Mouse (Mus musculus): ENCODE results near the gene Pnpla1.
"Not testable (repeated sequence)": the region's sequence is repeated elsewhere in the genome, so short reads cannot be mapped to it uniquely, and the experiment has no call there.

Pnpla1 gene

DNA sequence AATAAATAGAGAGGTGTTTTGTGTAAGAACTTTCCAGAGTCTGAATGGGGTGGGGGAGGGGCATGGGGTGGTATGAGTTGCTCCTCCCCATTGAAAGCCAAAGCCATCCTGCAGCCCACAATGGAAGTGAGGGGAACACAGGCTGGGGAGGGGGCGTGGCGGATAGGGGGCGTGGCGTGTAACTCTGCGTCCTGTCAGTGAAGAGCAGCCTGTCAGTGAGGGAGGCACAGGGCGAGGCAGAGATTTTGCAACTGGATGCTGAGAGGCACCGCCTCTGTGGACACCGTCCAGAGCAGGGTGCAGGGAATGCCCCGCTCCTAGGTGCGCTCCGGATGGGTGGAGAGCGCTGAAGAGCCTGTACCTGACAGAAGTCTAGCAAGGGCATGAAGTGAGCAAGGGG lies at the start of gene Pnpla1:
TSS of gene Pnpla1 (plus strand) at position 207 of the 400 bp plus-strand sequence.
- no peak for DNase-seq (ENCODE audit: low read depth, low spot score)

DNA sequence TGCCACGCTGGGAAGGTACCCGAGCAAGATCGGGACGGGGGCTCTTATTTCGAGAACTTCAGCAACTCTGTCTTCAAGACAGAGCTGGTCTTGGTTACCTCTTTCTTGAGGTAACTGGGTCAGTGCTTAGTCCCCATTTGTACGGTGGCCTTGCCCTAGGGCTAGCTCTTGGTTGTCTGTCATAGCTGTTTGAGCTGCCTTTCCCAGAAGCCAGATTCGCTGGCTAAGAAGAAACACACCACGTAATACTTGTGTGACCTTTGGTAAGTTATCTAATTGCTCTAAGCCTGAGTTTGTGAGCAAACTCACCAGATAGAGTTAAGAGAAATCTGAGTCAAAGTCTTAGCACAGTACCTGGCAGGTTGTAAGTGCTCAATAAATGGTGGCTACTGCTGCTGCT lies 49.5 kb upstream of the Pnpla1 start:
- DNase-seq (ENCODE audit: low read depth, low spot score): no peak

DNA sequence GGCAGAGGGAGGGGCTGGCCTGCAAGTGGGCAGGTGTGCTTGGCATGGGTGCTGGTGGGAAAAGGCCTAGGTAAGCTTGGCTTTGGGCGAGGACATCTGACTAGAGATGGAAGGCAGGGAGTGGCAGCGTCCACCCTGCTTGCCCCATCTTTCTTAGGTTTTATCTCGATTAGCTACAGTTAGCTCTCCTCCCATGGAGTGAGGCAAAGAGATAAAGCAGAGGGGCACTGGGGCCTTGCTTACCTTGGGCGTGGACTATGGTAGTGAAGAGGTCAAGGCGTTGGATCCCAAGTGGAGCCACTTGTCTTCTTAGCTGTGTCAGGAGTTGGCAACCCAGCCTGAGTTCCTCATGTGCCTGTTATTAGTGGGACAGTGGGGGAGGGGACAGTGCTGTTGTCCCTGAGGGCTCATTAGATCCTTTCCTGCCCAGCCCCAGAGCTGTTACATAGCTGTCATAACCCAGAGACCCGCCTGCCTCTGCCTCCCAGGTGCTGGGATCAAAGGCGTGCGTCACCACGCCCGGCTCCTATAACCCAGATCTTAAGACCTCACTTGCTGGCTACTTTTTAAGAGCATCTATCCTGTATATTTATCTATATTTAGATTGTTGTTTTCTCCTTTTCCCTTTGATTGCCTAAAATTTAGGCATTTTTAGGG lies 48.9 kb upstream of the Pnpla1 start:
- DNase-seq (ENCODE audit: low read depth, low spot score): no peak

DNA sequence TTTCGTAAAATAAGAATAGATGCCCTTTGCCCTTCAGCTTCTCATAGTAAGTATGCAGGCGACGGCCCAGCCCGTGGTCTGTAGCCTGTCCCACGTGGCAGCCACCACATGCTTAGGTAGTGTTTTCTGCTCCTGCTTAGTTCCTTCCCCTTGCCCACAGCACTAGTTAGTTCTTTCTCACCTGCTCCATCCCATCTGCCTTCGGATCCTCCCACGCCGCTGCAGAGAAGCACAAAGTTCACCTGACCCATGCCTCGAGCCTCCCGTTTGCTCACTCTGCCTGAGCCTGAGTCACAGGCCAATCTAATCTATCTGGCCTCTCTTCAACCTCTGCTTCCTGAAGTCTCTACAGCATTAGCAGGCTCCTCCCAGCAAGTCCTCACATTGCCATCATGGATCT lies 45.9 kb upstream of the Pnpla1 start:
- DNase-seq (ENCODE audit: low read depth, low spot score): no peak

DNA sequence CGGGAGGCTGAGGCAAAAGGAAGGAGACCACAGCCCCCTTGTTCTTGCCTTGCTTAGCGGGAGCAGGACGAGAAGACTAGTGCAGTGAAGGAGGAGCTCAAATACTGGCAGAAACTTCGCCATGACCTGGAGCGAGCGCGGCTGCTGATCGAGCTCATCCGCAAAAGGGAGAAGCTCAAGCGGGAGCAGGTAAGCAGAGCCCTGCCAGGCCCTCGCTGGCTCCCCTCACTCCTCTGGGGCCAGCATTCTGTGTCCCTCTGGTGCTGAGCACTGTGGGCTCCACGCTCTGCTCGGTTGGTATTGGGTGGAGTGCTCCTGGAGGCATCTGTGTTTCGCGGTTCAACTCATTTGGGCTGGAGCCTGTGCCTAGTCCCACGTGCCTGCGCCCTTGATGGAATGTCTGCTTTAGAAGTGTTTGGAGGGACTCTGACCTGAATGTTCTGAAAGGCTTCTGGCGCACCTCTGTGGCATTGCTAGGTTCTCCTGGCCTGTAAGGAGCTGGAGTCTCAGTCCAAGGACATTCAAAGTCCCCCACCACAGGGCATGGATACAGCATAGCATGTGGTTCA lies 43.6 kb upstream of the Pnpla1 start:
- DNase-seq (ENCODE audit: low read depth, low spot score): no peak

DNA sequence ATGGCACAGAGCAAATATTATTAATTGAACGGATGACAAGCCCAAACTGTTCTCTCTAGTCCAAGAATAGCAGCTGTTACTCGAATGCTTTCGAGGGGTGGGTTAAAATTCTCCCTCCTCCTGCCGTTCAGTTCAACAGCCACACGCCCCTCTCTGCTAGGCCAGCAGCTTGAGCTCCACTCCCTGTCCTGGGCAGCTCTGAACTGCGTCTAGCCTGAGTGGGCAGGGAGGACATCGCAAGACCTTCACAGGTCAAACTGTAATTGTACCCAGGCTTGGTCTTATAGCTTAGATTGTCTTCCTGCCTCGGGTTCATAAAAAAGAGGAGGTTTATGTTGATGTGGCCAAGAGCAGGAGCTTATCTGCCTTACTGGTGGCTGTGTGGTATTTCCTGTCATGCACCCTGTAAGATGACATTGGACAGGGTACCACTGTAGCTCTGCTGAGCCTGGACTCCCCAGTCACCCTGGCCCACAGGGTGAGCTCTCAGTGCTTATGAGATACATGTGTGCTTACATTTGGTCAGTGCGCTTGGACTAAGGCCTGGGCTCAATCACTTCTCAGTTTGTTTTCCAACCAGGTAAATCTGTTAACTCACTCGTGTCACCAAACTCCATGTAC lies 42.7 kb upstream of the Pnpla1 start:
- no peak for DNase-seq (ENCODE audit: low read depth, low spot score)

DNA sequence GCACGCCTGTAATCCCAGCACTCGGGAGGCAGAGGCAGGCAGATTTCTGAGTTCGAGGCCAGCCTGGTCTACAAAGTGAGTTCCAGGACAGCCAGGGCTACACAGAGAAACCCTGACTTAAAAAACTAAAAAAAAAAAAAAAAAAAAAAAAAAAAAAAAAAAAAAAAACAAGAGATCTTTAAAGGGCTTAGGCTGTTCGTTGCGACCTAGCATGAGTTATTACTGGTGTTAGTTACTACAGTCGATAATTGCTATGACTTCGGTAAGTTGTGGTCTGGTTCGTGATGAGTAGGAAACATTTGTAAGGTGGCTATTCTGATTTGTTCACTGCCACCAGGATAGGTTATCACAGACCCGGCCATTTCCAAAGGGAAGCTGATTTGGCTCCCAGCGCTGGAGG lies 41.9 kb upstream of the Pnpla1 start:
- not testable (repeated sequence) for DNase-seq (ENCODE audit: low read depth, low spot score)

DNA sequence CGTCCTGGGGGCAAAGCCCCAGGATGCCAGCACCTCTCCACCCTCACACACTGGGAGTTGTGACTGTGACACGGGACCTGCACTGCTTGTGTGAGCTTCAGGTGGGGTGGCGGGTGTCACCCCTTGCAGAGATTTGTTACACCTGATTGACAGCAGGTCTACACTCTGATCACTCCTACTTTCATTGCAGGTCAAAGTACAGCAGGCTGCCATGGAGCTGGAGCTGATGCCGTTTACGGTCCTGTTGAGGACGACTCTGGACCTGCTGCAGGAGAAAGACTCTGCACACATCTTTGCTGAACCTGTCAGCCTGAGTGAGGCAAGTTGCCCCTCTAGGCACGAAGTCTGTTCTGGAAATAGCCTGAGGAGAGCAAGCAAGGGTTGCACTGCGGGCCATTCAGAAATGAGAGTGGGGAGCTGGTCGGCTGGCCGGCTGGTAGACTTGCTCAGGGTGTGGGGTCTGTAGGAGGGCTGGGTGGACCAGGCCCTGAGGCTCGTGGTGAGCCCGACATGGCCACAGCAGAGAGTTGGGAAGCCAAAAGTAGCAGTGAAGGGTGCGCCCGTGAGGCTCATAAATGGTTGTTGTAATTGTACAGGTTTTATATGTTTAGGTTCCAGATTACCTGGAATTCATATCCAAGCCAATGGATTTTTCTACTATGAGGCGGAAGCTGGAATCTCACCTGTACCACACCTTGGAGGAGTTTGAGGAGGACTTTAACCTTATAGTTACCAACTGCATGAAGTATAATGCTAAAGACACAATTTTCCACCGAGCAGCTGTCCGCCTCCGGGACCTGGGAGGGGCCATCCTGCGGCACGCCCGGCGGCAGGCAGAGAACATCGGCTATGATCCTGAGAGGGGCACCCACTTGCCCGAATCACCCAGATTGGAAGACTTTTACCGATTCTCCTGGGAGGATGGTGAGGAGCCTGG lies 41.1 kb upstream of the Pnpla1 start:
- no peak for DNase-seq (ENCODE audit: low read depth, low spot score)

DNA sequence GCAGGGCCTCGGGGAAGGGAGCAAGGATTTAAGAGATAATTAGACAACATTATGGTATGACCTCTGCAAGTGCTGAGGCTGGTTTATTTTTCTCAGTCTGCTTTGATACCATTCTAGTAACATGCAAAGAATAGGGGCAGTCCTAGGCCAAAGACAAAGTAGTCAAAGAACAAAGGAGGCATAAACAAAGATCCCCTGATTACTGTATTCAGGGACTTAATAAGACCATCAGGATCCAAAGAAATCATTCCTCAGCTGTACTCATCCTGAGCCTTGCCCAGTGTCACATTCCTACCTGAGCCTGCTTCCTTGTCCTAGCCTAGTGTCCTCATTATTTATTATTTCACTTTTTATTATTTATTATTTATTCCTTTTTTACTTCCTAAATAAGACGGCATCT lies 38.0 kb upstream of the Pnpla1 start:
- DNase-seq (ENCODE audit: low read depth, low spot score): no peak

DNA sequence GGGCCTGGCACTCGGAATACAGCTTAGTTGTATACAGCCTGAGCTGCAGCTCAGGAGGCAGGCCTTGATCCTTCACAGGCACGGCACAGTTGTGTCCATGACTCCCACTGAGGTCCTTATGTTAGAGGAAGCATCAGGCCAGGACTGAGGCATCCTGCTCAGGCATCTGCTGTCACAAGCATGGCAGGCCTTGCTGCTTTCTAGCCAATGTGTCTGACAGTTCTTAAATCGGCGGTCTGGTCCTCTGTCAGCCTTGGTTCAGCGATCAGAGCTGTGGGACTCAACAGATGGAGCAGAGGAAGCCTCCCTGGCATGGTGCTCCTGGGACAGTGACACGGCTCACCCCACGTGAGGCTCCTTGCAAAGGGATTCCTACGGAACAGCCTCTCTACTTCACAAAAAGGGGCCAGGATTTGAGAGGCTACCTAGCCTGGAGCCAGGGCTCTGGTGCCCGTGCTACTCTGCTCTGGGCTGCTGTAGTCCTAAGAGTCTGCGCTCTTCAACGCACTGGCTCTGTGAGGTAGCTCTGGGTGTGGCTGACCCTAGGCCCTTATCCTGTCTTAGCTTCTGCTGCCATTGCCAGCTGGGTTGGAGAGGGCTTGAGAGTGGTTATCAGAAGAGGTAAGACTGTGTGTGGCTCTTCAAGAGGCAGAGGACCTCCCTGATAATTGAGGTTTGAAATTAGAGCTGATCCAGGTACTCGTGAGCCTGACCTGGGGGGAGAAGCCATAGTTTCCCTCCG lies 35.0 kb upstream of the Pnpla1 start:
- peak; percentile 98 for DNase-seq (ENCODE audit: low read depth, low spot score)

DNA sequence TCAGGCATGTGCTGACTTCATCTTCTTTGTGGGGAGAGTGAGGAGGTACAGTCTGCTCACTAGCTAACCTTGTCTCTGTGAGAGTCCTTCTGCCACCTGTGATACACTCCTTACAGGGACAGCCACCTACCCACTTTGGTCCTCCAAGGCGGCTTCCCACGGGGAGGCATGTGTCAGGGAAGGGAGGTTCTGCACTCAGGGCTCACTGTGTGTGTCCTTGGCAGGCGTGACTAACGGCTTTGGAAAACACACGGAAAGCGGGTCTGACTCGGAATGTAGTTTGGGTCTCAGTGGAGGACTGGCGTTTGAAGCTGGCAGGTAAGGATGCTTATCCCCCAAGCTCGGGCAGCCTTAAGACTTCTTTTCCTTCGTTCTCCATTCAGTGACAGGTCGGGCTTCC lies 34.5 kb upstream of the Pnpla1 start:
- peak; percentile 30 for DNase-seq (ENCODE audit: low read depth, low spot score)

DNA sequence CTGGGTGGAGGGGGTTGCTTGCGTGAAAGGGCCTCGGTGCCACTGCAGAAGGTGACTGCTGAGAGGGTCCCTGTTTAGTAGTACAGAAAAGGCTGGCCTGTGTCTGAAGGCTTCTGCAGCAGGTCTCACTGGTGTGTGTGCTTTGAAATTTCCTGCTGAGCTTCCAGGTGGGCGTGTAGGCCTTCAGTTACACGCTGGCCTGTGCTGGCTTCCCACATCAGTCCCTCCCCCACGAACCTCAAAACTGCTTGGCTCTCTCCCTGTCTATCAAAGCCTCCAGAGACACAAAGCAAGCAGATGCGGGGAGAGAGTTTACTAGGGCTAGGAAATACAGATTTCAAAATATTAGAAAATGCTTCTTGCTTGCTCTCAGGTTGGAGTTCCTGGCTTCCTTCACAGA lies 33.3 kb upstream of the Pnpla1 start:
- peak; percentile 85 for DNase-seq (ENCODE audit: low read depth, low spot score)

DNA sequence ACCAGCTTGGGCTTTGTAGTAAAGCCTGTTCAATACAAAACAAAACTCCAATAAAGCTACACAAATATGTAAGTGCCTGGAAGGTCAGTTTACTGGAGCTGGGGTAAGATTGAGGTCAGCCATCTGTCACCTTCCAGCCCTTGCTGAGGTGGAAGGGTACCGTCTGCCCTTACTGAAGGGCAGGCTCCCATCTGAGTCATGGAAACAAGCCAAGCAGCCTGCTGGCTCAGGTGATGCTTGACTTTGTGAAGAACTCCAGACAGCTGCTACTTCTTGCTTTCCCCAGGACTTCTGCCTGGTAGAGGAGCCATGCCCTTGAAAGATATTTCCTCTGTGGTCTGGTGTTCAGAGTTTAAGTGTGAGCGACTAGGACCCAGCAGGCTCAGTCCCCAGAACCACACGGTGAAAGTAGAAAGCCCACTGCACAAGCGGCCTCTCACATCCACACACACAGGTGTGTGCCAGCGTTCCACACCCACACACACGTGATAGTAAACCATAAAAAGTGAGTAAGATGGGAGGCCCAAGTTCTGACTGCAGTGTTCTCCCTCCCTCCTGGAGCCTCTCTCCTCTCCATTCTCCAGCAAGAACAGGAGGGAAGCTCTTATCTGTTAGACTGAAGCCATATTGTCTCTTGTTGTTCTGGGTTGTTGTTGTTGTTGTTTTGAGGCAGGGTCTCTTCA lies 32.7 kb upstream of the Pnpla1 start:
- peak; percentile 58 for DNase-seq (ENCODE audit: low read depth, low spot score)

DNA sequence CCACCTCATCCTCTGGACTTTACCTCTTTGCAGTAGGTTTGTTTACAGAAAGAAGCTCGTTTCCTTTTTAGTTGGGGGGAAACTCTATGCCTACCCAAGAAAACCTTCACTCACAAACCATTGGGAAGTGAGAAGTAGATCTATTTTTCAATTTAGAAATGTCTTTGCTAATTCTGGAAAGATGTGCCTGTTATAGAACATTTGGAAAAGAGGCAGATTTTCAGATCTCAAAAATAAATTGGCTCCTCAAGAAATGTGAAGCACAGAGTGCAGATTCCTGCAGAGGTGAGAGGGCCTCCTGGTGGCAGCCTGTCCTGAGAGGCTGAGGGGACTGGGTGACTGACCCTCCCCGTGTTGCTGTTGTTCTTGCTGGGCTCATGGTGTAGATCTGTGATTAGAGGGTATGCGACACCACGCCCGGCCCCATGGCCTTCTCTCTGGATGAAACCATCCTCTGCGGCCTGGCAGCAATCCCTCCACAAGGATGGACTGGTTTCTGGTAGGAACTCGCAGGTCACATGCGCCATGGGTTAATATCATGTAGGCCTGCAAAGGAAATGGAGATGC lies 30.5 kb upstream of the Pnpla1 start:
- DNase-seq (ENCODE audit: low read depth, low spot score): peak; percentile 64

DNA sequence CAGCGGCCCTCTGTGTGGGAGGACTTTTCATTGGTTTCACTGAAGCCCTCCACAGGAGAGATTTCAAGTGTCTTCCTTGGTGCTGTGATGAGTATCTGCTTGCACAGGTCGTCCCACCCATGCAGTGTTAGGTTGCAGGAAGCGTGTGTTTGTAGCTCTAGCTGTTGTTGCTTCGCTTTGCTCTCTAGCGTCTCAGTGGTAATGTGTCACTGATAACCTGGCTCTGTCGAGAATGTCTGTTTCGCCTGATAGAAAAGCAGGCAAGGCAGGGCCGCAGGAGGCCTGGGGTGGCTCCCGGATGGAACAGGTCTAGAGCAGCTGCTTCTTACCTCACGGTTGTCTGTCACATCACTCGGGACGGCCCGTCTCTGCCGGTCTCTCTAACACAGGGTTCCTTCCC lies 29.1 kb upstream of the Pnpla1 start:
- no peak for DNase-seq (ENCODE audit: low read depth, low spot score)

DNA sequence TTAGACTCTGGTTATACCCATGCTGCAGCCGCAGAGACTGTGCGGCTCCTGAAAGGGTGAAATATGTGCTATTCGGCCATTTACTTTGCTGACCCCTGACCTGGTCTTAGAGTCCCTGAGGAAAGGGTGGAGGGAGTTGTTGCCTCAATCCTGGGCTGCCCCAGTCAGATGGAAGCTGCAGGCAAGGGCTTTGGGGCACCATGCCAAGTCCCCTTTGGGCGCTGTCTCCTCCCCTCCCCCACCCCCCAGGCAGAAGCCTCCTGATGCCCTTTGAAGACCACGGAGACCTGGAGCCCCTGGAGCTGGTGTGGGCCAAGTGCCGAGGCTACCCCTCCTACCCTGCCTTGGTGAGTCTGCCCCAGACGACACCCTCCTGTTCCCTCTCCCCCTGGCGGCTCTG lies 27.1 kb upstream of the Pnpla1 start:
- no peak for DNase-seq (ENCODE audit: low read depth, low spot score)

DNA sequence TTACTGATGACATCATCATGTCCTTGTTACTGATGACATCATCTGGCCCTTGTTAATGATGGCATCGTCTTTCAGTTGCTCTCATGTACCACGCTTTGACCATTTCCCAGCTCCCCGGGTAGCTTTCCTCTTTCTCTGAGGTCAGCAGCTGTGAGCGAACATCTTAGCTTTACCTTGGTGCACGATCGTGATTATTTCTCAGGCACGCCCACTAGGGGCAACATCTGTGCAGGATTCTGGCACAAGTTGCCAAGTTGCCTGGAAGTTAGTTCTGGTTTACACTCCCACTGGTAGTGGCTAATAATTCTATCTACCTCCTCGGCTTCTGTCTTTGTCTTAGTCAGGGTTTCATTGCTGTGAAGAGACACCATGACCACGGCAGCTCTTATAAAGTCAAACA lies 26.2 kb upstream of the Pnpla1 start:
- DNase-seq (ENCODE audit: low read depth, low spot score): no peak

DNA sequence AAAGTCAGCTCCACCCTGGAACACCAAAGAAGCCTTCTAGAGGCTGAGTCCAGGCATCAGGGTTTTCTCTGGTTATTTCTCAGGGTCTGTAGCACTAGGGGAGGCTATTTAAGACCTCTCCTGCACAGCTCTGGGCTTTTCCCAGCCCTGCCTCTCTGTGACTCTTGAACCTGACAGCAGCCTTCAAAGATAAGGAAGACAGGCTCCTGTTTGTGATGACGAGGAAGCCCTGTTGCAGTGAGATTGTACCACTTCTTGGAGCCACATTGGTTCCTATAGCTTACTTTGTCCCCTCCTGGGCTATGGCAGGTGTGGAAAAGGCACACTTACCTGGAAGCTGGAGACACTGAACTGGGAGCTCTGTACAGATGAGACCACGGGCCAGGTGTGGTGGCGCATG lies 25.3 kb upstream of the Pnpla1 start:
- no peak for DNase-seq (ENCODE audit: low read depth, low spot score)

DNA sequence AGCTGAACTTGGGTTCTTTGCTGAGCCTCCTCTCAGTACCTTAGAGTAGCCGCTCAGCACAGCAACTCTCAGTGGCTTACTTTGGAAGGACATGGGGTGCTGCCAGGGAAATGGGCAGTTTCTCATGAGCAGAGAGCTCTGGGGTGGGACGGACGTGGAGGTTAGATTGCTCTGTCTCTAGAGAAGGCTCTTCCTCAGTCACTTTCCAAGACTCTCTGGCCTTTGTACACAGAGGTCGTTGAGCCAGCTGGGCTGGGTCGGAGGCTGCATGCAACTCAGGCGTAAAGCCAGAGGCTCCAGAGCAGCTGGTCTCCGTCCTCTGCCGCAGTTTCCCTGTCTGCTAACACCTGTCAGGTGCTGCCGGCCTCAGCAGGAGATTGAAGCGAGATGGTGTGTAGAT lies 23.5 kb upstream of the Pnpla1 start:
- no peak for DNase-seq (ENCODE audit: low read depth, low spot score)

DNA sequence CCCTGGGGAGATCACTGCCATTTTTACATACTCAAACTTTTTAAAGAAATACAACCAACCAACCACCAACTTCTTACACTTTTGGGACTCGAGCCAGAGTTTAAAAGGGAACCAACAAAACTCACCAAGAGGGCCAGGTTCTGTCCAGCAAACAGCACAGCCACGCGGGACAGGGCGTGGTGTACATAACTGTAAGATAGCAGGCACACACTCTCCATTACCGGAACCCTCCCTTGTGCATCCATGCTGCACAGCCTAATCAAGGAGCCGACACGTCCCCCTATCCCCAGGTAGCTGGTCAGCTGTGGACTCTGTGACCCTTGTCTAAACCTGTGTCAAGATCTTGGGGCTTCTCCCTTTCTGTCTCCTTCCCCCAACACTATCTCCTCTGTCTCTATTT lies 20.4 kb upstream of the Pnpla1 start:
- no peak for DNase-seq (ENCODE audit: low read depth, low spot score)

DNA sequence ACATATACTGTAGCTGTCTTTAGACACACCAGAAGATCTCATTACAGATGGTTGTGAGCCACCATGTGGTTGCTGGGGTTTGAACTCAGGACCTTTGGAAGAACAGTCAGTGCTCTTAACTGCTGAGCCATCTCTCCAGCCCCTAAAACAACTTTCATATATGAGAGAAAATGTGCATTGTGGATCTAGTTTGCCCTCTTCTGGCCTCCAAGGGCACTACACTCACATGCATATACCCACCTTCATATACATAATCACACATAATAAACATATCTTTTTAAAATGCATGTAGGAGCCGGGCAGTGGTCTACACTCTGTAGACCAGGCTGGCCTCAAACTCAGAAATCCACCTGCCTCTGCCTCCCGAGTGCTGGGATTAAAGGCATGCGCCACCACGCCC lies 16.3 kb upstream of the Pnpla1 start:
- DNase-seq (ENCODE audit: low read depth, low spot score): not testable (repeated sequence)
